Mouse (Mus musculus): Measurements from ENCODE around the gene Gm6525.
A peak's percentile ranks its signal among the peaks of the same experiment; 100 is the strongest.

Gene Gm6525

GRCm38 (mm10) chr3:84173581-84174154 is at the start of gene Gm6525:
TSS of gene Gm6525 (plus strand) at chr3:84174104.
- no peak for DNase-seq

GRCm38 (mm10) chr3:84125704-84126289 is 48.1 kb upstream of the Gm6525 start:
- no peak for DNase-seq

- no peak for DNase-seq
These were observed 47.2 kb upstream of the Gm6525 start for GRCm38 (mm10) chr3:84126721-84127120.

- DNase-seq, result no peak
These were observed 46.5 kb upstream of the Gm6525 start for GRCm38 (mm10) chr3:84127431-84127830.

GRCm38 (mm10) chr3:84128871-84129870 is 44.7 kb upstream of the Gm6525 start:
- DNase-seq, result no peak

GRCm38 (mm10) chr3:84130776-84131175 is 43.1 kb upstream of the Gm6525 start:
- no peak for DNase-seq

- DNase-seq, result no peak
These were observed 42.5 kb upstream of the Gm6525 start for GRCm38 (mm10) chr3:84131369-84131768.

GRCm38 (mm10) chr3:84135387-84135786 is 38.5 kb upstream of the Gm6525 start:
- peak; percentile 65 for DNase-seq

GRCm38 (mm10) chr3:84135933-84136332 is 38.0 kb upstream of the Gm6525 start:
- no peak for DNase-seq

- DNase-seq, result no peak
These were observed 37.4 kb upstream of the Gm6525 start for GRCm38 (mm10) chr3:84136509-84136908.

- DNase-seq, result no peak
These were observed 33.0 kb upstream of the Gm6525 start for GRCm38 (mm10) chr3:84140947-84141346.

- DNase-seq, result no peak
These were observed 24.1 kb upstream of the Gm6525 start for GRCm38 (mm10) chr3:84149831-84150230.

GRCm38 (mm10) chr3:84154721-84155141 is 19.2 kb upstream of the Gm6525 start:
- no peak for DNase-seq

GRCm38 (mm10) chr3:84155146-84155545 is 18.8 kb upstream of the Gm6525 start:
- DNase-seq, result no peak

GRCm38 (mm10) chr3:84155558-84156006 is 18.3 kb upstream of the Gm6525 start, which contains the start of gene Mnd1:
TSS of gene Mnd1 (minus strand) at chr3:84155786.
- peak; percentile 99 for DNase-seq

- no peak for DNase-seq
These were observed 17.8 kb upstream of the Gm6525 start for GRCm38 (mm10) chr3:84156105-84156504.

GRCm38 (mm10) chr3:84157011-84157410 is 16.9 kb upstream of the Gm6525 start:
- DNase-seq, result no peak

- DNase-seq, result no peak
These were observed 16.1 kb upstream of the Gm6525 start for GRCm38 (mm10) chr3:84157559-84158350.

GRCm38 (mm10) chr3:84165391-84165790 is 8.5 kb upstream of the Gm6525 start:
- no peak for DNase-seq

GRCm38 (mm10) chr3:84166073-84166472 is 7.8 kb upstream of the Gm6525 start:
- no peak for DNase-seq

GRCm38 (mm10) chr3:84168943-84169342 is 5.0 kb upstream of the Gm6525 start:
- DNase-seq, result no peak

GRCm38 (mm10) chr3:84169393-84170005 is 4.4 kb upstream of the Gm6525 start:
- DNase-seq, result no peak

Measured in lung, postnatal 36 days (tissue).